Mouse (Mus musculus) lung, postnatal 0 days (tissue): Measurements from ENCODE around the gene Dusp11.
"Not testable (repeated sequence)": the region's sequence is repeated elsewhere in the genome, so short reads cannot be mapped to it uniquely, and the experiment has no call there.

Experiments used
- CTCF ChIP-seq: IDR thresholded peaks from 2 replicates; pipeline ENCODE4 v1.5.1; 2016; ENCODE audit warnings: antibody characterized with exemption, mild to moderate bottlenecking
- EP300 ChIP-seq: IDR thresholded peaks from 2 replicates; pipeline ENCODE4 v1.6.1; 2016; ENCODE audit warnings: antibody characterized with exemption, mild to moderate bottlenecking, control low read depth

GRCm38 (mm10) chr6:85936508-85937465 lies 24.7 kb downstream of the Dusp11 start:
- TF ChIP-seq CTCF = peak; percentile 76
- not testable (repeated sequence) for TF ChIP-seq EP300
